Mouse (Mus musculus) megakaryocyte progenitor cell, adult 5-6 weeks (primary cell): Measurements from ENCODE around the gene Zfp667. TPM values are rescaled to one million over a fixed set of nuclear protein-coding genes. Genes with fewer than 3 reads are reported as not detected.
A peak's percentile ranks its signal among the peaks of the same experiment; 100 is the strongest.
"Not testable (repeated sequence)": the region's sequence is repeated elsewhere in the genome, so short reads cannot be mapped to it uniquely, and the experiment has no call there.

Experiments
- ATAC-seq: replicated peaks from 2 replicates; pipeline ENCODE4 v1.8.0; 2016; ENCODE audit warnings: mild to moderate bottlenecking, moderate TSS enrichment, inconsistent platforms; ENCODE audit not compliant: poor library complexity
- total RNA-seq, 2 experiments: library from RNA; stranded (forward) in 1 of 2; stranded (reverse) in 1 of 2; fragments of 157-497, 149-512 nt in 1 of 2; fragments of 200-1000 nt in 1 of 2; gene quantifications; 2 replicates each; pipeline versions ENCODE4 v1.2.3 to v1.2.4; 2015 to 2017

The Zfp667 gene
- total RNA-seq, 2 experiments from 2014 or later = 3.3 to 3.4 TPM

DNA sequence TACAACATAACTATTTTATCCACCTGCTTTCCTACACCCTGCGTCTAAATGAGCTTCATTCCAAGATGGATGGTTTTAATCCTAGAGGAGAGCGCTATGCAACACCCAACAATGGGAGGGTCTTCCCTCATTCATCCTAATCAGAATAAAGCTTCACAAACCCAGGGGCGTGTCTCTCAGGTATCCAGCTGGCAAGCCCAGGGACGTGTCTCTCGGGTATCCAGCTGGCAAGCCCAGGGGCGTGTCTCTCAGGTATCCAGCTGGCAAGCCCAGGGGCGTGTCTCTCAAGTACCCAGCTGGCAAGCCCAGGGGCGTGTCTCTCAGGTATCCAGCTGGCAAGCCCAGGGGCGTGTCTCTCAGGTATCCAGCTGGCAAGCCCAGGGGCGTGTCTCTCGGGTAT lies 14.4 kb downstream of the Zfp667 start:
- ATAC-seq = not testable (repeated sequence)

DNA sequence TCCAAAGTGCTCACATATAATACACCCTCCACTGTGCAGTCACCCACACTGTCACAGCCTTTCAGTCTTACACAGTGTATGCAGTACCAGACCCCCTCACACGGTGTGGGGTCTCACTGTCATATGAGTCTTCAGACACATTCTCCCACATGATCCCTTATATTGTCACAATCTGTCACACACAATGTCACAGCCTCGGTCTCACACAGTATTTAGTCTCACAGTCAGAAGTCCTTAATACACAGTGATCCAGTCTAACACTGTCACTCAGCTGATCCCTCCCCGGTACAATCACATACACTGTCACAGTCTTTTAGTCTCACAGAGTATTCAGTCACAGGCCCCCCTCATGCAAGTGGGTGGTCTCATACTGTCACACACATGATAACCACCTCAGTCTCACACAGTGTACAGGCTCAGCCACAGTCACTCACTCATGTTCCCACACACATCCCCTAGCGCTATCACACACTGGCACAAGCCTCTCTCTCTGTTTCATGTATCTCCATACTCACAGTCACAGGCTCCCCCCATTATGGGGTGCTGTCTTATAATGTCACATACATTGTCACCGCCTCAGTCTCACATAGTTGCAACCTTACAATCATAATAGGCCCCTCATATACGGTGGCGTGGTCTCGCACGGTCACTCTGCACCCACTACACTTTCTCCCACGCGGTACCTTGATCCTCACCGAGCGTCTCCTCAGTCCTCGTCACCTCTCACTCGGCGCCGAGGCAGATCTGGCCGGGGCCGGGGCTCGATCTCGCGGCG lies 44.3 kb downstream of the Zfp667 start:
- peak; percentile 49 for ATAC-seq

DNA sequence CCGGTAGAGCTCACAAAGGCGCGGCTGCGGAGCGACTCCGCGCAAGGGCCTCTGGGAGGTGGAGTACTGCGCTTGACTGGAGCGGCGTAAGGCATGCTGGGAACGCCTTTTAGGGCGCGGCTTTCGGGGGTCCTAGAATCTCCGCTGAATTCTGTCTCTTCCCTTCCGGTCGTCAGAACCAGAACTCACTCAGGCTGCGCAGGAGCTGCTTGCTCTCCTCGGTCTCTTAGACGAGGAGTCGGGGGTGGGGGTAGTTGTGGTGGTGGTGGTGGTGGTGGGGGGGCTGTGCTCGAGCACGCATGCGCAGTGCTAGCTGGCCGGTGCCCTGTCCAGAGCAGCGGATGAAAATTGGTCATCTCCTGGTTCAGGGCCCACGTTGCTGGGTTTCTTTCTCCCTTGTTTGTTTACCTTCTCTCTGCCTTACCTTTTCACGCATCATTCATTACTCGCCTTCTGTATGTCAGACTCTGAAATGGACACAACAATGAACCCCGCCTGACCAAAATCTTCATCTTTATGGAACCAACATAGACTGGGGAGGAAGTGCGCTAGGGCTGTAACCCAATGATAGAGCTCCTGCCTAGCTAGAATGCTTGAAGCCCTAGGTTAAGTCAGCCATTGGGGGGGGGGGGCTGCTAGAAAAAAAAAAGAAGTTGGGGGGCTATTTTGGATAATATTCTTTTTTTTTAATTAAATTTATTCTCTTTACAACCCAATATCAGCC lies 45.0 kb downstream of the Zfp667 start, which contains the start of gene Zfp583:
TSS of gene Zfp583 (minus strand) at position 53 of the 724 bp plus-strand sequence.
- peak; percentile 95 for ATAC-seq

DNA sequence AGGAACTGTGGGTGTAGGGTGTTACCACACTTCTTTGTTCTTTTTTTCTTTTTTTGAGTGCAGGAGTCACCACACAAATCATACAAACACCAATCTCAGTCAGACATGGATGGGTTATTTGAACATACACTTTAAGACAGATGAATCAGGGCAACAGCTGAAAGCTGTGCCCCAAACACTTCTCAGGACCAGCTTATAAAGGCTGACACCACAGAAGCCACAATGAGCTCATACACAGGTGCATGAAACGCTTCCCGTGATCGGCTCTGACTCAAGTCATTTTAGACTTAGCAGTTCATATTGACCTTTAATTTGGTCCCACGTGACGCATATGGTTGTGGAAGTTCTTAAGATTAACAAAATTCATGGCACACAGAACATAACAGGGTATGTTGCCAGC lies 53.5 kb downstream of the Zfp667 start:
- no peak for ATAC-seq

DNA sequence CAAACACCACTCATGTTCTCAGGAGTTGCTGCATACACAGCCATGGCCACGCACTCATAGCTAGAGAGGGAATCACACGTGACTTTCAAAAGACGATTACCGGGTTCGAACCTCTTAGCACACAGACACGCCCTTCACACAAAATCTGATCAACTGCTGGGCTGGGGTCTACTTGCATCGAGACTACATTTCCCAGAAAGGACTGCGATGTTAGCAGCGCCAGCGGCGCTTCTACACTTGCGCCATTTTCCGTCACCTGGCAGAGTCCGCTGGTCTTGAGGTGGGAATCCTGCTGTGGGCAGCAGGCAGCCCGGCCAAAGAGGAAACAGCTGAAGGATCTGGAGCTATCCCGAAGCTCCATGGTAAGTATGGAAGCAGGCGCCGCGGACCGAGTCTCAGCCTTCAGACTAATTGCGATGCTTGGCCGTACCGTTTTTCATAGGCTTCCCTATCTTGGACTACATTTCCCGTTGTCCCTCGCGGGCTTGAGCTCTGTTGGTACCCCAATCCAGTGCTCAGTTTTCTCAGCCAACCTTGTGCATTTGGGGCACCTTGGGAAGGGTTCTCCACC lies 57.2 kb downstream of the Zfp667 start, which contains the start of gene Gm3854:
TSS of gene Gm3854 (plus strand) at position 259 of the 571 bp plus-strand sequence.
- peak; percentile 93 for ATAC-seq

DNA sequence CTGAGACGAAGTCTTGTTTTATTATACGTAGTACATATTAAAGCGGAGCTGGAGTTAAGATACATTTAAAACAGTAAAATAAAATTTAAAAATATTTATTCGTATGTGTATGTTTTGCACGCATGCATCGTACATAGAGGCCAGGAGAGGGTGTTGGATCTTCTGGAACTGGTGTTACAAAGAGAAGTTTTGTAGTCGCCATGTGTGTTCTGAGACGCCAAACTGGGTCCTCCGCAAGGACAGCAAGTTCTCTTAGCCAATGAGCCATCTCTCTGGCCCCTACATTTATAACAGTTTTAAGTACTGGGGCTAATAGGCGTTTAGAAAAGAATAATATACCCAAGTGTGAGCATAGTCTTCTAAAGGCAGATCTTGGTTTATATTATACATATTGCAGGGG lies 57.7 kb downstream of the Zfp667 start:
- no peak for ATAC-seq

Other genes with a start within 250 kb of the Zfp667 start
- gene Nlrp4c, start 241.4 kb upstream of the Zfp667 start, total RNA-seq (2015) = not detected in 2 replicates
- gene Nlrp4c, start 241.4 kb upstream of the Zfp667 start, total RNA-seq (2017) = not detected in 2 replicates
- 14.3 and 17.8 TPM in 2 replicates for gene Zfp787, start 130.6 kb upstream of the Zfp667 start, total RNA-seq (2015)
- gene Zfp787, start 130.6 kb upstream of the Zfp667 start, total RNA-seq (2017) = 20.4 and 24.8 TPM in 2 replicates
- 4.1 and 6.2 TPM in 2 replicates for gene Zfp444, start 114.4 kb upstream of the Zfp667 start, total RNA-seq (2015)
- gene Zfp444, start 114.4 kb upstream of the Zfp667 start, total RNA-seq (2017) = 16.4 and 20.9 TPM in 2 replicates
- not detected in 2 replicates for gene Galp, start 89.5 kb upstream of the Zfp667 start, total RNA-seq (2015)
- not detected in 2 replicates for gene Galp, start 89.5 kb upstream of the Zfp667 start, total RNA-seq (2017)
- not detected in 2 replicates for gene Zscan5b, start 64.3 kb upstream of the Zfp667 start, total RNA-seq (2015)
- gene Zscan5b, start 64.3 kb upstream of the Zfp667 start, total RNA-seq (2017) = not detected in 2 replicates
- not detected in 2 replicates for gene Epp13, start 33.9 kb upstream of the Zfp667 start, total RNA-seq (2015)
- not detected in 2 replicates for gene Epp13, start 33.9 kb upstream of the Zfp667 start, total RNA-seq (2017)
- gene Zfp583, start 44.7 kb downstream of the Zfp667 start, total RNA-seq (2015) = 4.0 TPM in 2 replicates
- gene Zfp583, start 44.7 kb downstream of the Zfp667 start, total RNA-seq (2017) = 2.2 and 3.3 TPM in 2 replicates
- gene Gm3854, start 57.2 kb downstream of the Zfp667 start, total RNA-seq (2015) = 0.20 TPM in 2 replicates
- gene Gm3854, start 57.2 kb downstream of the Zfp667 start, total RNA-seq (2017) = 0.57 and 0.79 TPM in 2 replicates
- gene Zfp78, start 76.7 kb downstream of the Zfp667 start, total RNA-seq (2015) = 2.8 and 4.8 TPM in 2 replicates
- 3.1 and 3.5 TPM in 2 replicates for gene Zfp78, start 76.7 kb downstream of the Zfp667 start, total RNA-seq (2017)
- 1.4 and 2.4 TPM in 2 replicates for gene Zfp28, start 96.7 kb downstream of the Zfp667 start, total RNA-seq (2015)
- 1.5 and 2.2 TPM in 2 replicates for gene Zfp28, start 96.7 kb downstream of the Zfp667 start, total RNA-seq (2017)
- gene Smim17, start 112.1 kb downstream of the Zfp667 start, total RNA-seq (2015) = not detected in 2 replicates
- not detected in 2 replicates for gene Smim17, start 112.1 kb downstream of the Zfp667 start, total RNA-seq (2017)
- gene Gm20715, start 123.7 kb downstream of the Zfp667 start, total RNA-seq (2015) = not detected in 2 replicates
- gene Gm20715, start 123.7 kb downstream of the Zfp667 start, total RNA-seq (2017) = not detected in 2 replicates
- gene Olfr1344, start 152.1 kb downstream of the Zfp667 start, total RNA-seq (2015) = 0.29 TPM in 1 of 2 replicates, not detected in the other
- not detected in 2 replicates for gene Olfr1344, start 152.1 kb downstream of the Zfp667 start, total RNA-seq (2017)
- not detected in 2 replicates for gene Olfr1336, start 169.6 kb downstream of the Zfp667 start, total RNA-seq (2015)
- not detected in 2 replicates for gene Olfr1336, start 169.6 kb downstream of the Zfp667 start, total RNA-seq (2017)
- gene Olfr1346, start 180.5 kb downstream of the Zfp667 start, total RNA-seq (2015) = not detected in 2 replicates
- gene Olfr1346, start 180.5 kb downstream of the Zfp667 start, total RNA-seq (2017) = 0.14 TPM in 1 of 2 replicates, not detected in the other
- gene Olfr5, start 200.4 kb downstream of the Zfp667 start, total RNA-seq (2015) = not detected in 2 replicates
- gene Olfr5, start 200.4 kb downstream of the Zfp667 start, total RNA-seq (2017) = not detected in 2 replicates
- gene Olfr1347, start 213.2 kb downstream of the Zfp667 start, total RNA-seq (2015) = not detected in 2 replicates
- gene Olfr1347, start 213.2 kb downstream of the Zfp667 start, total RNA-seq (2017) = not detected in 2 replicates
- not detected in 2 replicates for gene Olfr1348, start 222.2 kb downstream of the Zfp667 start, total RNA-seq (2015)
- not detected in 2 replicates for gene Olfr1348, start 222.2 kb downstream of the Zfp667 start, total RNA-seq (2017)
- gene Olfr1349, start 236.4 kb downstream of the Zfp667 start, total RNA-seq (2015) = not detected in 2 replicates
- not detected in 2 replicates for gene Olfr1349, start 236.4 kb downstream of the Zfp667 start, total RNA-seq (2017)